Mouse (Mus musculus) CH12.LX (cell line): ENCODE measurements around the gene Farp1. TPM values are rescaled to one million over a fixed set of nuclear protein-coding genes. Genes with fewer than 3 reads are reported as not detected.

ENCODE experiments used
- DNase-seq: peaks from one replicate; pipeline ENCODE4 v3.0.0-alpha.2; 2013; ENCODE audit errors: extremely low read depth
- H3K27ac ChIP-seq: 2 replicates; pipeline ENCODE4 v1.5.1; 2012; ENCODE audit warnings: low read depth, mild to moderate bottlenecking, control low read depth, moderate library complexity; ENCODE audit not compliant: insufficient read depth
- H3K27me3 ChIP-seq: replicated peaks from 2 replicates; pipeline ENCODE3; 2012; ENCODE audit warnings: inconsistent platforms
- H3K36me3 ChIP-seq, 2 experiments: replicated peaks in 1 of 2; 2 replicates each; pipeline versions ENCODE3 to v1.6.1; 2012; ENCODE audit warnings: inconsistent platforms in 1 of 2, low read length in 1 of 2, mild to moderate bottlenecking in 1 of 2, mixed read lengths in 1 of 2, moderate library complexity in 1 of 2; ENCODE audit not compliant: control insufficient read depth in 1 of 2, insufficient read depth in 1 of 2
- H3K4me1 ChIP-seq, 2 experiments: 2 replicates each; pipeline ENCODE4 v1.6.1; 2012; ENCODE audit warnings: inconsistent platforms in 1 of 2, moderate library complexity in 1 of 2; ENCODE audit not compliant: insufficient read depth in 2 of 2, control insufficient read depth in 1 of 2
- H3K4me2 ChIP-seq: 2 replicates; pipeline ENCODE4 v1.6.1; 2012; ENCODE audit warnings: low read depth, mild to moderate bottlenecking, control low read depth; ENCODE audit not compliant: poor library complexity, insufficient read depth, severe bottlenecking
- H3K4me3 ChIP-seq, 3 experiments: fragments of 150-350 bp in 1 of 3; sonication (generic) in 1 of 3; replicated peaks in 1 of 3; 2 replicates each; pipeline versions ENCODE3 to v1.5.1; 2011 to 2012; ENCODE audit warnings: low read depth in 2 of 3, low read length in 2 of 3, mild to moderate bottlenecking in 2 of 3, moderate library complexity in 2 of 3, control low read depth in 1 of 3, improper control_type of control experiment in 1 of 3, inconsistent platforms in 1 of 3, mixed read lengths in 1 of 3; ENCODE audit not compliant: poor library complexity in 1 of 3
- H3K79me2 ChIP-seq: replicated peaks from 2 replicates; pipeline ENCODE4 v1.6.1; 2012; ENCODE audit warnings: mild to moderate bottlenecking, moderate library complexity; ENCODE audit not compliant: control insufficient read depth, poor library complexity, insufficient read depth, severe bottlenecking; ENCODE audit errors: extremely low read depth
- H3K9ac ChIP-seq: 2 replicates; pipeline ENCODE4 v1.6.1; 2012; ENCODE audit warnings: low read depth, mild to moderate bottlenecking, control low read depth, moderate library complexity; ENCODE audit not compliant: insufficient read depth
- H3K9me3 ChIP-seq: replicated peaks from 2 replicates; pipeline ENCODE3; 2012; ENCODE audit warnings: low read length, inconsistent platforms, mixed read lengths
- BHLHE40 ChIP-seq: IDR thresholded peaks from 2 replicates; pipeline ENCODE4 v1.6.1; 2011; ENCODE audit warnings: mild to moderate bottlenecking, low read depth, low read length, improper control_type of control experiment
- CHD1 ChIP-seq: IDR thresholded peaks from 2 replicates; pipeline ENCODE4 v1.6.1; 2012; ENCODE audit warnings: low read depth, low read length, improper control_type of control experiment, inconsistent platforms
- CHD2 ChIP-seq: IDR thresholded peaks from 2 replicates; pipeline ENCODE4 v1.6.1; 2011; ENCODE audit warnings: low read length, improper control_type of control experiment
- EP300 ChIP-seq: IDR thresholded peaks from 2 replicates; pipeline ENCODE4 v1.6.1; 2011; ENCODE audit warnings: low read length, improper control_type of control experiment
- ETS1 ChIP-seq: conservative IDR thresholded peaks from 2 replicates; pipeline ENCODE4 v1.6.1; 2012; ENCODE audit warnings: low read depth, mild to moderate bottlenecking, inconsistent platforms, low read length, improper control_type of control experiment, moderate library complexity
- GABPA ChIP-seq: IDR thresholded peaks from 2 replicates; pipeline ENCODE4 v1.6.1; 2012; ENCODE audit warnings: low read depth, low read length, improper control_type of control experiment, inconsistent platforms; ENCODE audit not compliant: insufficient replicate concordance
- HCFC1 ChIP-seq: IDR thresholded peaks from 2 replicates; pipeline ENCODE4 v1.6.1; 2012; ENCODE audit warnings: low read depth, mild to moderate bottlenecking, inconsistent platforms, low read length, improper control_type of control experiment
- JUN ChIP-seq: IDR thresholded peaks from 2 replicates; pipeline ENCODE4 v1.6.1; 2011; ENCODE audit warnings: low read depth, mild to moderate bottlenecking, low read length, improper control_type of control experiment, moderate library complexity; ENCODE audit not compliant: insufficient read depth
- MAFK ChIP-seq: IDR thresholded peaks from 2 replicates; pipeline ENCODE4 v1.6.1; 2011; ENCODE audit warnings: low read length, improper control_type of control experiment; ENCODE audit not compliant: insufficient replicate concordance
- MAX ChIP-seq: IDR thresholded peaks from 2 replicates; pipeline ENCODE4 v1.6.1; 2011; ENCODE audit warnings: low read length, improper control_type of control experiment
- MXI1 ChIP-seq: IDR thresholded peaks from 2 replicates; pipeline ENCODE4 v1.6.1; 2011; ENCODE audit warnings: mild to moderate bottlenecking, low read depth, low read length, improper control_type of control experiment
- NRF1 ChIP-seq: IDR thresholded peaks from 2 replicates; pipeline ENCODE4 v1.6.1; 2014; ENCODE audit warnings: low read depth, mild to moderate bottlenecking, inconsistent platforms, low read length, improper control_type of control experiment, moderate library complexity
- PAX5 ChIP-seq: IDR thresholded peaks from 2 replicates; pipeline ENCODE4 v1.6.1; 2012; ENCODE audit warnings: low read length, inconsistent platforms, mixed read lengths
- POLR2AphosphoS2 ChIP-seq: IDR thresholded peaks from 2 replicates; pipeline ENCODE4 v1.6.1; 2011; ENCODE audit warnings: low read depth, low read length, improper control_type of control experiment
- UBTF ChIP-seq: IDR thresholded peaks from 2 replicates; pipeline ENCODE4 v1.6.1; 2012; ENCODE audit warnings: low read depth, mild to moderate bottlenecking, inconsistent platforms, low read length, improper control_type of control experiment, moderate library complexity
- USF2 ChIP-seq: conservative IDR thresholded peaks from 2 replicates; pipeline ENCODE4 v1.6.1; 2011; ENCODE audit warnings: low read depth, low read length, improper control_type of control experiment
- ZC3H11A ChIP-seq: IDR thresholded peaks from 2 replicates; pipeline ENCODE4 v1.6.1; 2012; ENCODE audit warnings: low read depth, mild to moderate bottlenecking, inconsistent platforms, low read length, improper control_type of control experiment
- ZKSCAN1 ChIP-seq: IDR thresholded peaks from 2 replicates; pipeline ENCODE4 v1.6.1; 2012; ENCODE audit warnings: low read depth, inconsistent platforms, low read length, improper control_type of control experiment, borderline replicate concordance
- ZMIZ1 ChIP-seq: IDR thresholded peaks from 2 replicates; pipeline ENCODE4 v1.6.1; 2012; ENCODE audit warnings: low read depth, mild to moderate bottlenecking, inconsistent platforms, low read length, improper control_type of control experiment
- dilution Hi-C: fragments of 300-500 bp; cut with MboI; formaldehyde crosslinking; loops from 2 replicates; pipeline ENCODE4 v1.14.3; 2020; ENCODE audit warnings: low sequenced_read_pairs; ENCODE audit not compliant: extremely low pct_unique_long_range_greater_than_20kb, extremely low pct_ligation_motif_present
- in situ Hi-C: fragments of 300-500 bp; cut with MboI; formaldehyde crosslinking; loops from 3 replicates; pipeline ENCODE4 v1.14.3; 2019; ENCODE audit warnings: low sequenced_read_pairs, low pct_ligation_motif_present, low pct_unique_long_range_greater_than_20kb, mixed read lengths
- polyA plus RNA-seq: library from polyadenylated mRNA; unstranded; fragments of >175 nt; gene quantifications from 2 replicates; pipeline ENCODE4 v1.2.1, GENCODE M21; 2012; ENCODE audit warnings: low read depth; ENCODE audit not compliant: insufficient read length
- total RNA-seq, 2 experiments: library from RNA; depleted of rRNA; stranded (reverse); fragments of 300-350 nt in 1 of 2; fragments of >200 nt in 1 of 2; gene quantifications; 2 replicates each; pipeline ENCODE4 v1.2.3; 2012 to 2014

Farp1 gene
- total and polyA plus RNA-seq, 3 experiments = 2.4 to 10.3 (median 2.5) TPM

DNA sequence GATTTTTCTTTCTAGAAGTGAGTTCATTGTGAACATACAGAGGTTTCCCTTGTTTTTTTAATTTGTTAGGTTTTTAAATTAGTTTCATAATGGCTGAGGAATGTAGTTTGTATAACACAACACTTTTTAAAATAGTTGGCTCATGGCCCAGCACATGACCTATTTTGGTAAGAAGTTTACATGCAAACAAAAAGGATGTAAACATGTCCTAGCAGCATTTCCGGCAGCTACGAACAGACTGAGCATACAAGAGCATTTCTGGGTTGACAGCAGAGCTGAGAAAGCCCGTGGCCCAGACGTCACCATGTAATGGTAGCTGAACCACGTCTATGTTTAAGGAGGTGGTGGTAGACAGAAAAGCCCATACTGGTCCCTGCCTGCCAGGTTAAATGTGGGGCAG is 180.8 kb downstream of the Farp1 start:
- dilution Hi-C loops (no loop called here), in situ Hi-C loops (no loop called here)
- H3K36me3 ChIP-seq = peaks cover 6 to 19% of the 10 kb centered on the region in 2 experiments
- peaks cover 0 to 4% of the 10 kb centered on the region in 2 experiments; a peak in 2 of 4 replicates for H3K4me1 ChIP-seq
- H3K27me3 ChIP-seq = no peaks in the 10 kb centered on the region
- H3K4me3 ChIP-seq = no peak overlapping the region
- TF ChIP-seq ETS1 (no peak), NRF1 (no peak), ZC3H11A (no peak), POLR2AphosphoS2 (no peak), GABPA (no peak), BHLHE40 (no peak), EP300 (no peak), PAX5 (no peak), JUN (no peak), CHD1 (no peak), MAFK (no peak), ZKSCAN1 (no peak), UBTF (no peak), MAX (no peak), HCFC1 (no peak), USF2 (no peak), MXI1 (no peak)
- DNase-seq = no peak
- H3K79me2 ChIP-seq = no peaks in the 10 kb centered on the region
- H3K9ac ChIP-seq = no peak overlapping the region
- no peak overlapping the region for H3K27ac ChIP-seq
- H3K9me3 ChIP-seq = no peaks in the 10 kb centered on the region
- no peak overlapping the region for H3K4me2 ChIP-seq

DNA sequence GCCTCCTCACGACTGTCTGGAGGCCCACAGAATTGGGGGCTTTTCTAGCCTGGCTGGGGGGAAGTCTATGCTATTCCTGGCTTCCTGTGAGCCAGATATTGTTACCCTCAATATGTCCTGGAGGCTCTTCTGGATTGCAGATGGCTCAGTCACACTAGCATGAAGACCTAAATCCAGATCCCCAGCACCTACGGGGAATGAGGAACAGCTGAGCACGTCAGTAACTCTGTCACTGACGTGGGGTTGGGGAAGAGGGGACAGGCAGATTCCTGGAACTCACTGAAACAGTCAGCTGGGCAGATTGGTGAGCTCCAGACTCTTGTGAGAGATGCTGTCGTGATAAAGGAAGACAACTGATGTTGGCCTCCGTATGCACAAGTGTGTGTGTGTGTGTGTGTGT is 181.7 kb downstream of the Farp1 start:
- H3K4me1 ChIP-seq = peaks cover 0 to 4% of the 10 kb centered on the region in 2 experiments; a peak in 2 of 4 replicates
- H3K9ac ChIP-seq = no peak overlapping the region
- no peaks in the 10 kb centered on the region for H3K27me3 ChIP-seq
- dilution Hi-C loops (no loop called here), in situ Hi-C loops (no loop called here)
- peaks cover 6 to 27% of the 10 kb centered on the region in 2 experiments for H3K36me3 ChIP-seq
- H3K4me2 ChIP-seq = no peak overlapping the region
- DNase-seq = no peak
- TF ChIP-seq CHD1 (no peak), CHD2 (no peak), ZMIZ1 (no peak)
- H3K9me3 ChIP-seq = peaks cover 4% of the 10 kb centered on the region
- H3K4me3 ChIP-seq = no peak overlapping the region
- H3K27ac ChIP-seq = no peak overlapping the region
- no peaks in the 10 kb centered on the region for H3K79me2 ChIP-seq
